Mouse (Mus musculus) thymus, postnatal 0 days (tissue): ENCODE data around the gene Galt. TPM values are rescaled to one million over a fixed set of nuclear protein-coding genes. Genes with fewer than 3 reads are reported as not detected.
"Not testable (repeated sequence)": the region's sequence is repeated elsewhere in the genome, so short reads cannot be mapped to it uniquely, and the experiment has no call there.

Experiments used
- DNase-seq: peaks from one replicate; pipeline ENCODE4 v3.0.0-alpha.2; 2015; ENCODE audit warnings: low spot score
- polyA plus RNA-seq: library from polyadenylated mRNA; unstranded; fragments of >200 nt; fragmentation: Nextera tagmentation; extraction: Ambion mirVana; gene quantifications from 2 replicates; pipeline ENCODE4 v1.2.1, GENCODE M21; 2015

Galt gene
- polyA plus RNA-seq, 1 experiment from 2014 or later = 49.3 TPM

DNA sequence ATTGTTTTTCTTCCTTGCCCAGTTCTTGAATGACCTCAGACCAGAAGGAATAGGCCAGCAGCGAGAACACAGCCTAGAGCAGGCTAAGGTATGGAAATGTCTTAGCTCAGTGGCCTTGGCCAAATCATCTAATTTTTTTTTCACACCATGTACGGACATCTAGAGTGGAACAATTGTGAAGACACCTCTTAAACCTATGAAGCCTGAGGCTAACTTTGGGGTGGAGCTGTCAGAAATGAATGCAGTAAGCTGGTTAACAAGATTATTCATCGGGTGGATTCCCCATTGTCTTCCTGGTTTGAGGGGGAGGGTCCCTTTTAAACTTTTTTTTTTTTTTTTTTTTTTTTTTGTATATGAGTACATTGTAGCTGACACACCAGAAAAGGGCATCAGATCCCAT is 19.5 kb downstream of the Galt start:
- not testable (repeated sequence) for DNase-seq

DNA sequence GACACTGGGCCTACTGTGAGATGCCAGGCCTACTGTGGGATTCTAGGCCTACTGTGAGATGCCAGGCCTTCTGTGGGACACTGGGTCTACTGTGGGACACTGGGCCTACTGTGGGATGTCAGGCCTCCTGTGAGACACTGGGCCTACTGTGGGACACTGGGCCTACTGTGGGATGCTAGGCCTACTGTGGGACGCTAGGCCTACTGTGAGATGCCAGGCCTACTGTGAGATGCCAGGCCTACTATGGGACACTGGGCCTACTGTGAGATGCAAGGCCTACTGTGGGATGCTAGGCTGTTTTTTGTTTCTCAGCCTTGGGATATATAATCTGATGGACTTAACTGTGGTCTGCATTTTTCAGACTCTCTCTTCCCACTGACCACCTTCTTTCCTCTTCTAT is 20.8 kb downstream of the Galt start:
- not testable (repeated sequence) for DNase-seq

GRCm38 (mm10) chr4:41781271-41781670 is 26.2 kb downstream of the Galt start:
- DNase-seq = not testable (repeated sequence)

DNA sequence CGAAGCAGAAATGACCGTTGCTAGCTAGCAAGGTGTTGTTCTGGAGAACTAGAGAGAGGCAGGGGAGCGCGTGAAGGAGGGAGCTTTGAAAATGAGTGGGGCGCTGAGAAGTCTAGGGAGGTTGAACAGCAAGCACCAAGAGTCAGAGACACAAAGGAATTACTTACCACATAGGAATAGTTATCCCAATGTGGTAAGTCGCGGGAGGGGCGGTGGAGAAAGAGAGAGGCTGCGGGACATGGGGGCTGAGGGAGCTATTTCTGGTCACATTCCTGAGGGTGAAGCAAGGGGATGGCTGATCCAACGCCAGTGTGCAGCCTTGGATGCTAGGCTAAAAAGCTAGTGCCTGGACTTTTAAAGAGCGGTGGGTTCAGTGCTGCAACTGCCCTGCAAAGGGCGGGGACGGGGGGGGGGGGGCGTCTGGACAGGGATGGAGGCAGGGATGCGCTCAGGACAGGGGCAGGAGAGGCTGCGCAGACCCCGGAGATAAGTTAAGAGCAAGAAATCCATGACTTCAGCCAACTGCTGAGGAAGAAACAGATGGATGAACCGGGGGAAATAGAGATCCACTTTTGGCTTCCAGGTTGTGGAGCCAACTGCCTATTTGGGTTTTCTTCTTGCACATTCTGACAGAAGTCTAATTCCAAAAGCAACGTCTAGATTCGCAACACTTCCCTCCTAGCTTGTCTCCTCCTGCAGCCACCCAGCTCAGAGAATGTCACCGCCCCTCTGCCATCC is 26.9 kb downstream of the Galt start:
- not testable (repeated sequence) for DNase-seq

DNA sequence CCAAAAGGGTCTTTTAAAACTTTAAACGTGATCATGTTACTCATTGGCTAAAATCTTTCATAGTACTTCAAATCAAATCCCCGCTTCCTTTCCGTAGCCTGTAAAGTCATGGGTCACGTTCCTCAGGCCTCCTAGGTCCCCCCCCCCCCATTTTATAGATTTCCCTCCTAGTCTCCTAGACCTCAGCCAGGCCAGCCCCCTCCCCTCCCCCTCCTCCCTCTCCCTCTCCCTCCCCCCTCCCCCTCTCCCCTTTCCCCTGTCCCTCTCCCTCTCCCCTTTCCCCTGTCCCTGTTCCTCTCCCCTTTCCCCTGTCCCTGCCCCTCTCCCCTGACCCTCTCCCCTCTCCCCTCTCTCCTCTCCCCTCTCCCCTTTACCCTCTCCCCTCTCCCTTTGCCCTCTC is 27.7 kb downstream of the Galt start:
- not testable (repeated sequence) for DNase-seq

- not testable (repeated sequence) for DNase-seq
These were observed 28.2 kb downstream of the Galt start for GRCm38 (mm10) chr4:41783197-41783596.

Other genes with a start within 250 kb of the Galt start
- 0.94 and 1.5 TPM in 2 replicates for gene 1110017D15Rik, start 237.9 kb upstream of the Galt start, polyA plus RNA-seq
- 1.6 and 2.7 TPM in 2 replicates for gene Fam219a, start 185.7 kb upstream of the Galt start, polyA plus RNA-seq
- gene Dnaic1, start 185.5 kb upstream of the Galt start, polyA plus RNA-seq = 0.60 and 0.91 TPM in 2 replicates
- 10.3 and 10.5 TPM in 2 replicates for gene Enho, start 114.9 kb upstream of the Galt start, polyA plus RNA-seq
- 0.26 and 0.43 TPM in 2 replicates for gene Cntfr, start 58.1 kb upstream of the Galt start, polyA plus RNA-seq
- gene Il11ra1, start 55.2 kb upstream of the Galt start, polyA plus RNA-seq = 35.8 and 39.3 TPM in 2 replicates
- gene Rpp25l, start 41.7 kb upstream of the Galt start, polyA plus RNA-seq = 68.3 and 75.1 TPM in 2 replicates
- gene Dctn3, start 32.1 kb upstream of the Galt start, polyA plus RNA-seq = 180 and 181 TPM in 2 replicates
- gene Arid3c, start 24.1 kb upstream of the Galt start, polyA plus RNA-seq = 0.06 TPM in 1 of 2 replicates, not detected in the other
- gene Sigmar1, start 929 bp downstream of the Galt start, polyA plus RNA-seq = 36.1 and 40.3 TPM in 2 replicates
- 39.3 and 41.1 TPM in 2 replicates for gene Ccl27a, start 19.0 kb downstream of the Galt start, polyA plus RNA-seq
- 9.6 and 19.1 TPM in 2 replicates for gene Gm21541, start 148.4 kb downstream of the Galt start, polyA plus RNA-seq
- 0.68 and 2.6 TPM in 2 replicates for gene Gm20878, start 186.3 kb downstream of the Galt start, polyA plus RNA-seq
- not detected in 2 replicates for gene Fam205a4, start 210.8 kb downstream of the Galt start, polyA plus RNA-seq